Mouse (Mus musculus): ENCODE measurements around the gene Hist1h3d. TPM values are rescaled to one million over a fixed set of nuclear protein-coding genes. Genes with fewer than 3 reads are reported as not detected.
"Not testable (repeated sequence)": the region's sequence is repeated elsewhere in the genome, so short reads cannot be mapped to it uniquely, and the experiment has no call there.

The Hist1h3d gene
- total and polyA plus RNA-seq, 3 experiments = 1.4 to 150 TPM; not detected in 1

DNA sequence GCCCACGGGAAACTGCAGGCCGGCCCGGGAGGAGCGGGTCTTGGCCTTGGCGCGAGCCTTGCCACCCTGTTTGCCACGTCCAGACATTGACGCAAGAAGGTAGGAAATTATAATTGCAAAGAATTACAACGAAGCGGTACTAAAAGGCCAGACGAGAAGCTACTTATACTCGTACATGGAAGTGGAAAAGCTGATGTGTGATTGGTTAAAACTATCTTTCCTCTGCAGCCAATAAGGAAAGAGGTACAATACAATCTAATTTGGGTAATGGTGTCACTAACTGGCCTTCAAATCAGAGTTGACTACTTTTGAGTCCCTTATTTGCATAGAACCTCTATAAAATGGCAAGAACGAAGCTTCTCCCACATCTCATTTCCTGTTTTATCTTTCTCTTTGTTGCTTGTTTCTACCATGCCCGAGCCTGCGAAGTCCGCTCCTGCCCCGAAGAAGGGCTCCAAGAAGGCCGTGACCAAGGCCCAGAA is 4.5 kb upstream of the Hist1h3d start, which contains the start of the genes Hist1h2ae and Hist1h2bg:
Gene Hist1h2ae, minus strand, starts transcription at position 199 of the 482 bp plus-strand sequence.
Gene Hist1h2bg, plus strand, starts transcription at position 375 of the 482 bp plus-strand sequence.
- Histone ChIP-seq H3K27ac (ENCODE audit: control insufficient read depth, low read depth, low read length) (peak within 1 kb of the TSS; percentile 98), H3K4me3 (ENCODE audit: control insufficient read depth in 1 of 2, insufficient read depth in 1 of 2, low read depth in 2 of 2, low read length in 2 of 2) (peak within 1 kb of the TSS; percentile 4 to 42), H3K36me3 (ENCODE audit: control insufficient read depth in 1 of 2, insufficient read depth in 2 of 2, low read length in 2 of 2) (peaks cover 0 to 21% of the 10 kb centered on the region in 2 experiments; a peak in 2 of 4 replicates), H3K9ac (ENCODE audit: control insufficient read depth, low read depth, low read length, poor library complexity, severe bottlenecking) (peak within 1 kb of the TSS; percentile 99), H3K79me2 (ENCODE audit: control insufficient read depth, insufficient read depth, low read length, poor library complexity) (peaks cover 3% of the 10 kb centered on the region; the same call in 1 of the 2 replicates), H3K27me3 (ENCODE audit: control insufficient read depth in 1 of 2, insufficient read depth in 2 of 2, low read length in 2 of 2) (no peaks in the 10 kb centered on the region), H3K9me3 (replicated peaks; ENCODE audit: insufficient read depth, low read length) (no peaks in the 10 kb centered on the region), H3K4me1 (ENCODE audit: control insufficient read depth in 1 of 2, insufficient read depth in 2 of 2, low read length in 2 of 2) (no peaks in the 10 kb centered on the region; a peak in 1 of 4 replicates)
- TF ChIP-seq JUND (IDR thresholded peaks at IDR 0.05; ENCODE audit: low read depth, low read length) (no peak), NRF1 (IDR thresholded peaks at IDR 0.05; ENCODE audit: insufficient read depth, low read depth, low read length, poor library complexity, severe bottlenecking) (no peak), MEF2A (IDR thresholded peaks at IDR 0.05; ENCODE audit: extremely low read depth, insufficient replicate concordance, low read depth, low read length, poor library complexity, severe bottlenecking) (no peak), POLR2A (IDR thresholded peaks at IDR 0.05; ENCODE audit: control insufficient read depth in 1 of 2, insufficient read depth in 1 of 2, low read depth in 1 of 2, low read length in 2 of 2, poor library complexity in 1 of 2) (peak; percentile 11 to 80; a peak in 1 of 4 replicates), TBP (IDR thresholded peaks at IDR 0.05; ENCODE audit: low read depth, low read length) (peak; percentile 99), SMC3 (IDR thresholded peaks at IDR 0.05; ENCODE audit: low read depth, low read length) (no peak), POLR2AphosphoS5 (IDR thresholded peaks at IDR 0.05; ENCODE audit: borderline replicate concordance, low read depth, low read length) (peak; percentile 95; the same call in 1 of the 2 replicates), EP300 (IDR thresholded peaks at IDR 0.05; ENCODE audit: low read depth in 1 of 2, low read length in 2 of 2) (no peak)
- peak; percentile 97 for DNase-seq (ENCODE audit: low read depth, low spot score)

DNA sequence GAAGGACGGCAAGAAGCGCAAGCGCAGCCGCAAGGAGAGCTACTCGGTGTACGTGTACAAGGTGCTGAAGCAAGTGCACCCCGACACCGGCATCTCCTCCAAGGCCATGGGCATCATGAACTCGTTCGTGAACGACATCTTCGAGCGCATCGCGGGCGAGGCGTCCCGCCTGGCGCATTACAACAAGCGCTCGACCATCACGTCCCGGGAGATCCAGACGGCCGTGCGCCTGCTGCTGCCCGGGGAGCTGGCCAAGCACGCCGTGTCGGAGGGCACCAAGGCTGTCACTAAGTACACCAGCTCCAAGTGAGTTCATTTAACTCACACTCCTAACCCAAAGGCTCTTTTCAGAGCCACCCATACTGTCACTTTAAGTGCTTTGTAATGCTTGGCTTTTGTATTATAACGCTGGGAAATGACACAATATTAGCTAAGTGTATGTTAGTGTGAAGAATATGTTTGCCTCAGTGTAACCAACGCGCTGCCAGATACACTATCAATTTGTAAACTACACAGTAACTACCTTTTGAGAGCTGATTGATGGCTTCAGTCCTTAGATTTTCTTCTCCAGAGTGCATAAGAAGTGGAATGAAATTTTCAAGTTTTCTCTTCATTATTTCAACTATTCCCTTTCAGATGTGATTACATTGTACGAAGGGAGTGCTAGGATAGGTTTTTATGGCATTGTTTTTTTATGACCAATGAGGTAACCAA is 3.9 kb upstream of the Hist1h3d start:
- DNase-seq (ENCODE audit: low read depth, low spot score) = peak; percentile 85
- not testable (repeated sequence) for H3K27me3 ChIP-seq (ENCODE audit: control insufficient read depth in 1 of 2, insufficient read depth in 2 of 2, low read length in 2 of 2); H3K79me2 ChIP-seq (ENCODE audit: control insufficient read depth, insufficient read depth, low read length, poor library complexity); H3K9me3 ChIP-seq (replicated peaks; ENCODE audit: insufficient read depth, low read length); H3K4me1 ChIP-seq (ENCODE audit: control insufficient read depth in 1 of 2, insufficient read depth in 2 of 2, low read length in 2 of 2)
- peak overlapping the region; percentile 98 for H3K27ac ChIP-seq (ENCODE audit: control insufficient read depth, low read depth, low read length)
- H3K36me3 ChIP-seq (ENCODE audit: control insufficient read depth in 1 of 2, insufficient read depth in 2 of 2, low read length in 2 of 2) = peaks cover 0 to 21% of the 10 kb centered on the region in 2 experiments; a peak in 2 of 4 replicates
- H3K4me3 ChIP-seq (ENCODE audit: control insufficient read depth in 1 of 2, insufficient read depth in 1 of 2, low read depth in 2 of 2, low read length in 2 of 2) = peak overlapping the region; percentile 4 to 15; a peak in 3 of 4 replicates
- TF ChIP-seq UBTF (IDR thresholded peaks at IDR 0.05; ENCODE audit: borderline replicate concordance, insufficient read depth, low read depth, low read length) (peak; percentile 96; the same call in 1 of the 2 replicates), TBP (IDR thresholded peaks at IDR 0.05; ENCODE audit: low read depth, low read length) (peak; percentile 37; the same call in 1 of the 2 replicates), POLR2AphosphoS5 (IDR thresholded peaks at IDR 0.05; ENCODE audit: borderline replicate concordance, low read depth, low read length) (peak; percentile 93; the same call in 1 of the 2 replicates), POLR2A (IDR thresholded peaks at IDR 0.05; ENCODE audit: control insufficient read depth in 1 of 2, insufficient read depth in 1 of 2, low read depth in 1 of 2, low read length in 2 of 2, poor library complexity in 1 of 2) (peak; percentile 91 to 95)
- peak overlapping the region; percentile 99 for H3K9ac ChIP-seq (ENCODE audit: control insufficient read depth, low read depth, low read length, poor library complexity, severe bottlenecking)
